Mouse (Mus musculus): ENCODE measurements around the gene Fahd1. TPM values are rescaled to one million over a fixed set of nuclear protein-coding genes. Genes with fewer than 3 reads are reported as not detected.

The Fahd1 gene
- polyA plus RNA-seq, 1 experiment from 2014 or later: 115 TPM

DNA sequence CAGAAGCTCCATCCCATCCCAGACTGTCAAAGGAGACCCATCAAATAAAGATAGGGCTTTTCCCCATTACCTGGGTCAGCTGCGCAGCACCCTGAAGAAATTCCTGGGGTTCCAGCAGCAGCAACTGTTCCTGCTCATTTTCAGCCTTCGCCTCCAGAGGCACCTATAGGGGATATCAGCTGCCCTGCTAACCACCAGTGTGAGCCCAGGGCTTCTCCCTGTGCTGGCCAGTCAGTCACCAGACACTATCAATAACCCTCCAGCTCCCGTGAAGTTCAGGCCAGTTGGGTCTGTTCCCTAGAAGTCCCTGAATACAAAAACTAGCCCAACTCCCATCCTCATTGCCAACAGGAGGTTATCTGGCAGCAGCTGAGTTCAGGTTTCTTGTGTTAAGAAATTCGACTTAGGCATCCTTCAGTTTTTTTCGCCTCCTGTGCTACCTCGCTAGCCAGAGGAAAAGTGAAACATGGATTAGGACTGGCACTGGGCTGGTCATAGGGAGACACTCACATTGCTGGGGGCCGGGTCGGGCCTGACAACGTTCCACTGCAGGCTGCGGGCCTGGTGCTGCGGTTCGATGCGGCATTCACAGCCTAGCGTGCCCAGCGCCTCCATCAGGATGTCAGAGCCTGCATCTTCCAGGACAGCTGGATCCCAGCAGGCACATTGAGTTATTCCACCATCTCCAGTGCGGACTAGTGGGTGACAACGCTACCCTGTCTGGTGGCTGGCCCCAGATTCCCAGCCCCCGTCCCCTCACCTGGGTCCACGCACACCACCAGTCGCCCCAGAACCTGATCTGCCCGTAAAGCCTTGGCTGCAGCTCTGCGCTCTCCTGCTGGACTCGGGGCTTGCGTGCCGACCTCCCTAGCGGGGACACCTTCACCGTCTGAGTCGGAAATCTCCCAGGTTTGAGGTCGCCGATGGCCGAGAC, 44.2 kb upstream of the Fahd1 start:
- Histone ChIP-seq H3K9me3 (ENCODE audit: control insufficient read depth, low read length) (no peaks in the 10 kb centered on the region), H3K4me2 (ENCODE audit: low read depth, low read length) (peak overlapping the region; percentile 57), H3K27ac (ENCODE audit: low read length) (peak overlapping the region; percentile 45), H3K36me3 (ENCODE audit: control insufficient read depth, insufficient read depth, low read length) (peaks cover 38% of the 10 kb centered on the region), H3K4me1 (ENCODE audit: control insufficient read depth, insufficient read depth, low read length) (peaks cover 24% of the 10 kb centered on the region), H3K9ac (ENCODE audit: low read depth, low read length) (peak overlapping the region; percentile 95), H3K4me3 (ENCODE audit: low read length) (peak overlapping the region; percentile 92), H3K27me3 (replicated peaks; ENCODE audit: control insufficient read depth, insufficient read depth, low read length) (no peaks in the 10 kb centered on the region)
- ATAC-seq: peak; percentile 9
- 9% methylated on average over 31 of the region's 31 CpGs for WGBS

DNA sequence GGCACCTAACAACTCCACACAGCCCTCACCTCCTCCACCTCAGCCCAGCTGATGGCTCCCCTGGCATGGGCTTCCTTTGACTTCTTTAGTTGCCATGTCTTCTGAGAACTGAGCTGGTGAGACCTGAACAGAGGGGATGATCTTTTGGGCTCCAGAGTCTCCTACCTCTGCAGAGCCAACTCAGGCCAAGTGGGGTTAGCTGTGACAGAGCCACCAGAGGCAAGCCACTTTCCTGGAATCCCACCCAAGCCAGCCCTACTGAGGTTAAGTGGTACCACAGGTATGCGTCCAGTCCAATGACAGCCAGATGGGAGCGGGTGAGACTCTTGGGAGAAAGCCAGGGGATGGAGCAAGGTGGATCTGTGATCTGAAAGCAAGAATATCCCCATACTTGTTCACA, 43.1 kb upstream of the Fahd1 start:
- Histone ChIP-seq H3K36me3 (ENCODE audit: control insufficient read depth, insufficient read depth, low read length) (peaks cover 34% of the 10 kb centered on the region), H3K9me3 (ENCODE audit: control insufficient read depth, low read length) (no peaks in the 10 kb centered on the region), H3K4me2 (ENCODE audit: low read depth, low read length) (no peak overlapping the region), H3K4me1 (ENCODE audit: control insufficient read depth, insufficient read depth, low read length) (peaks cover 24% of the 10 kb centered on the region), H3K27me3 (replicated peaks; ENCODE audit: control insufficient read depth, insufficient read depth, low read length) (no peaks in the 10 kb centered on the region), H3K4me3 (ENCODE audit: low read length) (no peak overlapping the region), H3K27ac (ENCODE audit: low read length) (no peak overlapping the region), H3K9ac (ENCODE audit: low read depth, low read length) (0 out of 2 replicates have a peak overlapping the region, but pooled peaks have one; percentile 6)
- WGBS: 98% methylated on average over 2 of the region's 2 CpGs
- no peak for ATAC-seq

DNA sequence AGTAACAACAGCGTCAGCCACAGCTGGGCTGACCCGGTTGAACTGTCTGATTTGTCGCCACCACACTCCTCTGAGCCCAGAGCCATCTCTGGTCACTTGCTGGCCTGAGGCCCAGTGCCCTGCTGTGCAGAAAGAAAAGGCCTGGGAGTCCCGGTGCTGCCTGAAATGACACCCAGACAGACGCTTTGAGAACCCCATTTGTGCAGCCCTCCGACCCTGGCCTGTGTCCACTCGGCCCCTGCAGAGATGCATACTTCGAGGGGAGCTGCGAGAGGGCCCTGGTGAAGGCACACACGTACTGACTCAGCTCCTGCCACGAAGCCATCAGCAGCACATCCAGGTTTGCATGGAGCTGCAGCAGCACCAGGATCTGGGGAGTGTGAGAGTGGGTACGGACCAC, 42.6 kb upstream of the Fahd1 start:
- 93% methylated on average over 12 of the region's 12 CpGs for WGBS
- Histone ChIP-seq H3K27me3 (replicated peaks; ENCODE audit: control insufficient read depth, insufficient read depth, low read length) (no peaks in the 10 kb centered on the region), H3K27ac (ENCODE audit: low read length) (no peak overlapping the region), H3K4me3 (ENCODE audit: low read length) (no peak overlapping the region), H3K4me1 (ENCODE audit: control insufficient read depth, insufficient read depth, low read length) (peaks cover 27% of the 10 kb centered on the region), H3K9me3 (ENCODE audit: control insufficient read depth, low read length) (no peaks in the 10 kb centered on the region), H3K36me3 (ENCODE audit: control insufficient read depth, insufficient read depth, low read length) (peaks cover 31% of the 10 kb centered on the region), H3K9ac (ENCODE audit: low read depth, low read length) (no peak overlapping the region), H3K4me2 (ENCODE audit: low read depth, low read length) (no peak overlapping the region)
- no peak for ATAC-seq

- 87% methylated on average over 13 of the region's 13 CpGs for WGBS
- H3K27ac ChIP-seq (ENCODE audit: low read length): no peak overlapping the region
These were observed 41.2 kb upstream of the Fahd1 start for GRCm38 (mm10) chr17:24891321-24891720.

GRCm38 (mm10) chr17:24890151-24891092, 40.3 kb upstream of the Fahd1 start:
- H3K4me1 ChIP-seq (ENCODE audit: control insufficient read depth, insufficient read depth, low read length): peaks cover 21% of the 10 kb centered on the region
- 87% methylated on average over 19 of the region's 19 CpGs for WGBS
- no peak for ATAC-seq
- no peak overlapping the region for H3K4me2 ChIP-seq (ENCODE audit: low read depth, low read length)
- H3K4me3 ChIP-seq (ENCODE audit: low read length): no peak overlapping the region
- no peaks in the 10 kb centered on the region for H3K9me3 ChIP-seq (ENCODE audit: control insufficient read depth, low read length)
- H3K36me3 ChIP-seq (ENCODE audit: control insufficient read depth, insufficient read depth, low read length): peaks cover 28% of the 10 kb centered on the region
- no peaks in the 10 kb centered on the region for H3K27me3 ChIP-seq (replicated peaks; ENCODE audit: control insufficient read depth, insufficient read depth, low read length)
- H3K27ac ChIP-seq (ENCODE audit: low read length): no peak overlapping the region
- 0 out of 2 replicates have a peak overlapping the region, but pooled peaks have one; percentile 3 for H3K9ac ChIP-seq (ENCODE audit: low read depth, low read length)

More at GRCm38 (mm10) chr17:24891321-24891720, 41.2 kb upstream of the Fahd1 start:
- peaks cover 28% of the 10 kb centered on the region for H3K36me3 ChIP-seq (ENCODE audit: control insufficient read depth, insufficient read depth, low read length)
- H3K9me3 ChIP-seq (ENCODE audit: control insufficient read depth, low read length): no peaks in the 10 kb centered on the region
- H3K9ac ChIP-seq (ENCODE audit: low read depth, low read length): no peak overlapping the region
- H3K4me2 ChIP-seq (ENCODE audit: low read depth, low read length): no peak overlapping the region
- peaks cover 25% of the 10 kb centered on the region for H3K4me1 ChIP-seq (ENCODE audit: control insufficient read depth, insufficient read depth, low read length)
- ATAC-seq: no peak
- no peak overlapping the region for H3K4me3 ChIP-seq (ENCODE audit: low read length)
- no peaks in the 10 kb centered on the region for H3K27me3 ChIP-seq (replicated peaks; ENCODE audit: control insufficient read depth, insufficient read depth, low read length)

DNA sequence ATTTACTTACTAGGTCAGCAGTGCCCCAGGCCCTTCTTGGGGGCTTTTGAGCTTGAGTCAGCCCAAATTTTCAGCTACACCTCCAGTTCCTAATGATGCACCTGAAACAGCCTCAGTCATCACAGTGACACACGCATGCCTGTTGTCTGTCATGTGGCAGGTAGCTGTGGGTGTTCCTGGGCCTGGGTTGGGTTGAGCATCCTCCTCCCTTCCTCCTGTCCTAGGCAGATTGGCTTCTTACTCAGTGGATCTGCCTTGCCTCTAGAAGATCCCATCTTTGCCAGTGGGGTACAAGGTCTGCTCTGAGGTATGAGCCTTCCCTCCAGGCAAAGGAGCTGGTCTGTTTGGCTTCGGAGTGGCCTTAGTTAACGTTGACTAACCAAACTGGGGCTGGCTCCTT, 38.7 kb upstream of the Fahd1 start:
- no peak for ATAC-seq
- H3K9ac ChIP-seq (ENCODE audit: low read depth, low read length): no peak overlapping the region
- H3K4me1 ChIP-seq (ENCODE audit: control insufficient read depth, insufficient read depth, low read length): peaks cover 24% of the 10 kb centered on the region
- no peak overlapping the region for H3K4me2 ChIP-seq (ENCODE audit: low read depth, low read length)
- peaks cover 28% of the 10 kb centered on the region for H3K36me3 ChIP-seq (ENCODE audit: control insufficient read depth, insufficient read depth, low read length)
- no peak overlapping the region for H3K4me3 ChIP-seq (ENCODE audit: low read length)
- no peak overlapping the region for H3K27ac ChIP-seq (ENCODE audit: low read length)
- H3K27me3 ChIP-seq (replicated peaks; ENCODE audit: control insufficient read depth, insufficient read depth, low read length): no peaks in the 10 kb centered on the region
- no peaks in the 10 kb centered on the region for H3K9me3 ChIP-seq (ENCODE audit: control insufficient read depth, low read length)
- WGBS: 79% methylated on average over 3 of the region's 3 CpGs

- Histone ChIP-seq H3K4me3 (ENCODE audit: low read length) (peak overlapping the region; percentile 90), H3K9me3 (ENCODE audit: control insufficient read depth, low read length) (no peaks in the 10 kb centered on the region), H3K27ac (ENCODE audit: low read length) (no peak overlapping the region), H3K9ac (ENCODE audit: low read depth, low read length) (peak overlapping the region; percentile 88), H3K4me2 (ENCODE audit: low read depth, low read length) (peak overlapping the region; percentile 95), H3K4me1 (ENCODE audit: control insufficient read depth, insufficient read depth, low read length) (peaks cover 20% of the 10 kb centered on the region), H3K27me3 (replicated peaks; ENCODE audit: control insufficient read depth, insufficient read depth, low read length) (no peaks in the 10 kb centered on the region), H3K36me3 (ENCODE audit: control insufficient read depth, insufficient read depth, low read length) (peaks cover 21% of the 10 kb centered on the region; the same call in 1 of the 2 replicates)
- 60% methylated on average over 18 of the region's 18 CpGs for WGBS
- ATAC-seq: no peak
These were observed 37.3 kb upstream of the Fahd1 start for GRCm38 (mm10) chr17:24887291-24888080.

DNA sequence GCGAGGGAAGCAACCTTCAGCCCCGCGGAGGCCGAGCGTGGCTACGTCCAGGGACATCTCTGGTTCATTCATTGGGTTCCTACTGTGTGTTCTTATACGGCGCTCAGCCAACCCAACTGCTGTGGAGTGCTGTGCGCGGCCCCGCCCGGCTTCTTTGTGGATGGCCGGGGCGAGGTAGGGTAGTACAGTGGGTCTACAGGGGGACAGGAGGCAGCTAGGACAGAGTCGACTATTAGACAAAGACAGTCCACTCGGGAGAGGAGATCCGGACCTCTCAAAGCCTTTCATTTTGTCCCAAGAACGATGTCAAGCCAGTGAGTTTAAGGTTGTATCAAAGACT, 36.7 kb upstream of the Fahd1 start:
- H3K27me3 ChIP-seq (replicated peaks; ENCODE audit: control insufficient read depth, insufficient read depth, low read length): no peaks in the 10 kb centered on the region

More for the DNA sequence above, 36.7 kb upstream of the Fahd1 start:
- under 1% methylated on average over 18 of the region's 18 CpGs for WGBS
- peak overlapping the region; percentile 88 for H3K9ac ChIP-seq (ENCODE audit: low read depth, low read length)
- H3K4me2 ChIP-seq (ENCODE audit: low read depth, low read length): peak overlapping the region; percentile 95
- peaks cover 20% of the 10 kb centered on the region for H3K4me1 ChIP-seq (ENCODE audit: control insufficient read depth, insufficient read depth, low read length)
- no peaks in the 10 kb centered on the region for H3K9me3 ChIP-seq (ENCODE audit: control insufficient read depth, low read length)
- H3K36me3 ChIP-seq (ENCODE audit: control insufficient read depth, insufficient read depth, low read length): peaks cover 16% of the 10 kb centered on the region; the same call in 1 of the 2 replicates
- peak overlapping the region; percentile 90 for H3K4me3 ChIP-seq (ENCODE audit: low read length)
- peak overlapping the region; percentile 20; the same call in 1 of the 2 replicates for H3K27ac ChIP-seq (ENCODE audit: low read length)
- ATAC-seq: peak; percentile 23
